Mouse (Mus musculus): ENCODE data around the gene Rragc. TPM values are rescaled to one million over a fixed set of nuclear protein-coding genes. Genes with fewer than 3 reads are reported as not detected.

Rragc gene
- polyA plus RNA-seq, 1 experiment from 2014 or later = 57.3 TPM

DNA sequence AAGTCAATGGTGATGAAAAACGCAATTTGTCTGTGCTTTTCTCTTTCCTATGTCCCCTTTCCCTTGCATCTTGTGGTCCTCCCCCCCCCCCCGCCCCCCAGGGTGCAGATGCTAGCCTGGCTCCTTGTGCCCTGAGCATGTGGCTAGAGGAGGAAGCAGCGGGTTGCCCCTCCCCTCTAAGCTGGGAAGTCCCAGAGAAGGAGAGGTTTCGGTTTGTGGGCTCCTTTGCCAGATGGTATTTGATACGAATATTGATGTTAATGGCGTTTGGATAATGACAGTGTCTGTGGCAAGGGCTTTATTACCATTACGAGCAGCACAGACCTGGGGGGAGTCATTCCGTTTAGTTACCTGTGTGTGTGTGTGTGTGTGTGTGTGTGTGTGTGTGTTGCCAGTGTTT, 34.8 kb downstream of the Rragc start:
- peaks cover 5% of the 10 kb centered on the region for H3K4me1 ChIP-seq
- H3K9me3 ChIP-seq (replicated peaks) = no peaks in the 10 kb centered on the region
- ATAC-seq (ENCODE audit: insufficient number of reproducible peaks, low FRiP score, low TSS enrichment, low read depth) = no peak
- WGBS = 39% methylated on average over 7 of the region's 8 CpGs
- peaks cover 21% of the 10 kb centered on the region for H3K27me3 ChIP-seq
- H3K36me3 ChIP-seq = no peaks in the 10 kb centered on the region
- H3K27ac ChIP-seq (replicated peaks) = no peak overlapping the region
- H3K4me3 ChIP-seq (replicated peaks) = no peak overlapping the region
- H3K9ac ChIP-seq = no peak overlapping the region
- H3K4me2 ChIP-seq (replicated peaks) = no peak overlapping the region

DNA sequence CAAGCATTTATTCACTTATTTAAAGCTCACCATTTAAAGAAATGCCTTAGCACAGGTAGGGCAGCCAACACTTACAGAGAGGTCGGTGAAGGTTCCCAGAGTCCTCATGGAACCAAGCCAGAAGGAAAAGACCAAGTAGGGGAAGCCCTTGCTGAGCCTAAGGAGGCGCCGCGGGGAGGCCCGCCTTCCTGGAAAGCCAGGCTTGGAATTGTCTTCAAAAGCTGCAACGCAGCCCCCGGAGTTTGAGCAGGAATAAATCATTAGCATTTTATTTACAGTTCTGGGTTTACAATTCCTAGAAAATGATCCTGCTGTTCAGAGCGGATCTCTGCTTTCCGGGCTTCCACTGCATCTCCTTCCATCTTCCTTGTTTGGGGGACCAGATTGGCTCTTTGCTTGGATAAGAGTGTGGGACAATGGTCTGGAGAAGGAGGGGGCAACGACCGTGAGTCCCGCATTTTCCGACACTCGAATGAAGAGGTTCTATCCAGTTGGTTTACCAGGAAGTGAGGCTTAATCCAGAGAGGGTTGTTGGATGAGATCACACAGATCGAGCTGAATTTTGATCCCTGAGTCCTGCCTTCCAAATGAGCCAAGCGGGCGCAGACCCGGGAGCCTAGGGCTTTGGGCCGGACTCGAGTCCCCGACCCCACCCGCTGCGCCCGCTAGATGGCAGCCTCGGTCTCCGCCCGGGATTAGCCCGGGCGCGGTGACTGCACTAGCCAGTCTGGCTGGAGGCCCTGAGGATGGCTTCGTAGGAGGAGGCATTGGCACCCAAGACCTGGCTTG, 39.7 kb downstream of the Rragc start:
- peak; percentile 61; the same call in 1 of the 2 replicates for ATAC-seq (ENCODE audit: insufficient number of reproducible peaks, low FRiP score, low TSS enrichment, low read depth)
- Histone ChIP-seq H3K4me3 (replicated peaks) (peak overlapping the region; percentile 28), H3K9ac (no peak overlapping the region), H3K4me1 (peaks cover 10% of the 10 kb centered on the region), H3K27me3 (peaks cover 26% of the 10 kb centered on the region), H3K9me3 (replicated peaks) (no peaks in the 10 kb centered on the region), H3K36me3 (no peaks in the 10 kb centered on the region), H3K27ac (replicated peaks) (no peak overlapping the region), H3K4me2 (replicated peaks) (peak overlapping the region; percentile 41)
- WGBS = 6% methylated on average over 31 of the region's 31 CpGs

DNA sequence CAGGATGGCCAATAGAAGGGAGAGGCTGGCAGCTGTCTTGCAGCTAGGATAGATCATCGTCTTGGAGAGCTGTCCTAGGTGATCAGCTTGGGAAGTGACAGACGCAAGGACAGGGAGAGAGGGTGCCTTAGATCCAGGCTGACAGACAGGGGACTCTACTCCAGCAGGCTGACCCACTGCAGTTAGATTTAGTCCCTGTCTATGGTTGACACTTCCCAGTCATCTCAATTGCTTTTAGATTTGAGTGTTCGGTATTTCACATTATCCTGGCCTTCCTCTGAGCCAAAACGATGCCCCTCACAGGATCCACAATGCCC, 40.2 kb downstream of the Rragc start:
- Histone ChIP-seq H3K4me2 (replicated peaks) (peak overlapping the region; percentile 41), H3K4me3 (replicated peaks) (peak overlapping the region; percentile 28; the same call in 1 of the 2 replicates), H3K4me1 (peaks cover 10% of the 10 kb centered on the region), H3K27ac (replicated peaks) (no peak overlapping the region), H3K9ac (no peak overlapping the region), H3K36me3 (no peaks in the 10 kb centered on the region), H3K9me3 (replicated peaks) (no peaks in the 10 kb centered on the region), H3K27me3 (peaks cover 26% of the 10 kb centered on the region)
- 56% methylated on average over 4 of the region's 4 CpGs for WGBS
- ATAC-seq (ENCODE audit: insufficient number of reproducible peaks, low FRiP score, low TSS enrichment, low read depth) = no peak

DNA sequence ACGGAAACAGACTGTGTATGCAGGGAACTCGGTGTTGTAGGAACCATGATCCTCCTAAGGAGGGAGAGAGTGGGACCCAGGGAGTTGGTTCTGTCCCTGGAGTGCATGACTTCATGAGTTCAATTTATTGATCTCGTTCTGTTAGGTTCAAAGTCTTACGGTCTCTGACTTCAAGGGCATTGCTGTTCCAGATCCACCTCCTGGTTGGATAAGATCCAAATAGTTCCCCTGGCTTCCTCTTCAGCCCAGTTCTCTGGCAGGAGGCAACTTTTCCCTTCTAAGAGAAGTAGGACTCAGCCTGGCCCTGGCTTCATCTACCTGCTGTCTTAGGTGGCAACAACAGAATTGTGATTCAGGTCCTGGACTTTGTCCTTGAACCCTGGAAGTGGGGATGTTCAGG, 40.6 kb downstream of the Rragc start:
- 66% methylated on average over 4 of the region's 4 CpGs for WGBS
- peaks cover 10% of the 10 kb centered on the region for H3K4me1 ChIP-seq

DNA sequence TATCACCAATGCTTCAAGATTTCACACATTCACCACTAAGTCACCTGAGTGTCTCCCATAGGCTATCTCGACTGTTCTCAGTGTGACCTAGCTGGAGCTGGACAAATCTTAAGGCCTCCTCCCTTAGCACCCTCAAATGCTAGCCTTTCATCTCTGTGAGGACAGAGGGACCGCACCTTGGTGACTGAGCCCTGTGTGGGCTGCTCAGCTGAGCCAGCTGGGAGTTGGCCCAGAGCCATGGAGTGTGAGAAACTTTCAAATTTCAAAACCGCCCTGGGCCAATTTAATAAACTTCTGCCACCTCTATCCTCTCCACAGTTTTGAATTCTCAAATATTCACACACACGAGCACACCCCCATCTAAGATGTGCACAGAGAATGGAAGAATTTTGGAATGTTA, 43.7 kb downstream of the Rragc start:
- H3K27me3 ChIP-seq = peaks cover 24% of the 10 kb centered on the region
- H3K4me2 ChIP-seq (replicated peaks) = no peak overlapping the region
- no peaks in the 10 kb centered on the region for H3K9me3 ChIP-seq (replicated peaks)
- H3K4me3 ChIP-seq (replicated peaks) = no peak overlapping the region
- H3K36me3 ChIP-seq = no peaks in the 10 kb centered on the region
- no peak overlapping the region for H3K27ac ChIP-seq (replicated peaks)
- peaks cover 10% of the 10 kb centered on the region for H3K4me1 ChIP-seq
- no peak for ATAC-seq (ENCODE audit: insufficient number of reproducible peaks, low FRiP score, low TSS enrichment, low read depth)
- 41% methylated on average over 4 of the region's 4 CpGs for WGBS
- no peak overlapping the region for H3K9ac ChIP-seq

More for the DNA sequence above, 40.6 kb downstream of the Rragc start:
- Histone ChIP-seq H3K27me3 (peaks cover 26% of the 10 kb centered on the region), H3K9me3 (replicated peaks) (no peaks in the 10 kb centered on the region), H3K36me3 (no peaks in the 10 kb centered on the region), H3K9ac (no peak overlapping the region), H3K4me3 (replicated peaks) (no peak overlapping the region), H3K4me2 (replicated peaks) (no peak overlapping the region), H3K27ac (replicated peaks) (no peak overlapping the region)
- no peak for ATAC-seq (ENCODE audit: insufficient number of reproducible peaks, low FRiP score, low TSS enrichment, low read depth)

DNA sequence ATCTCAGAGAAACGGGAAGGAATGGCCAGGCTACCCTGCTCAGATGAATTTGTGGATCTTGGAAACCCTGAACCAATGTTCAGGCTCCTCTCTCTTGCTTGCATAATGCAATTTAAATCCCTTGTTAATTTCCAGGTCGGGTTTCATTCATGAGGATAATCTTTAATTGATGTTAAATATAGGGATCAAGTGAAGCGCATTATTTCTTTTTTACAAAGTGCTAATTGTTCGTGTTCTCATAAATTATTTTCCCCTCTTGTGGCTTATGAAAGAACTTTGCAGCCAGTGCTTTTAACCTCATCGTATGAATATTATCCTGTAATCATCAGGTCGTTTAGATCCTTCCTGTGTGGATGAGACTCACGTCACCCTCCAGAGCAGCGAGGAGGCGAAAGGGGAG, 45.5 kb downstream of the Rragc start:
- Histone ChIP-seq H3K9me3 (replicated peaks) (no peaks in the 10 kb centered on the region), H3K4me1 (no peaks in the 10 kb centered on the region), H3K4me2 (replicated peaks) (no peak overlapping the region), H3K9ac (no peak overlapping the region), H3K27ac (replicated peaks) (no peak overlapping the region), H3K36me3 (no peaks in the 10 kb centered on the region), H3K27me3 (peaks cover 9% of the 10 kb centered on the region; the same call in 1 of the 2 replicates), H3K4me3 (replicated peaks) (no peak overlapping the region)
- ATAC-seq (ENCODE audit: insufficient number of reproducible peaks, low FRiP score, low TSS enrichment, low read depth) = no peak
- WGBS = 39% methylated on average over 9 of the region's 9 CpGs

DNA sequence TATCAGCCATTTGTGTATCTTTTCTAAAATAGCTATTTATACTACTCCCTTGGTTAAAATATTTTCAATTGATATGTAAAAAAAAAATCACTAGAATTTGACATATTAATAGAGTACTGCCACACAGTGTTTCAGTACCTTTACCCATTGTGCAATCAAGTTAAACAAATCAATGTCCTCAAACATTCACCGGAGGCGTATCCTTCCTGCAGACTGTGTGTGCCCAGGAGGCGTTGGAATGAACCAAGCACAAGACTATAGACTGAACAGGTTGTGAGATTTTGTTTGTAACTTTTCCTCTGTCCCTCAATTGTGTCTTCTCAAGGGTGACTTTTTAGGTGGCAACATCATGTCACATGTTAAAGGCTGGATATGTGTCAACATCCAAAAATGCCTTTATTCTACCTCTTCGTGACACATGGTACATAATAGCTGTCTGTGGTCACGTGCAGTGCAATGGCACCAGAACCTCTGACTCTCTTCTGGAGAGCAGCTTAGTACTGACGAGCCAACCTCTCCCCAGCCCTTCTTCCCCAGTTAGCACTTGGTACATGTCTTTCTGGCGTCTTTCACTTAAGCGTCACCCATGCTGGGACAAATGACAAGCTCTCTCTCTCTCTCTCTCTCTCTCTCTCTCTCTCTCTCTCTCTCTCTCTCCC, 51.5 kb downstream of the Rragc start:
- Histone ChIP-seq H3K36me3 (no peaks in the 10 kb centered on the region), H3K4me3 (replicated peaks) (no peak overlapping the region), H3K4me2 (replicated peaks) (no peak overlapping the region), H3K27ac (replicated peaks) (no peak overlapping the region), H3K9me3 (replicated peaks) (no peaks in the 10 kb centered on the region), H3K27me3 (peaks cover 9% of the 10 kb centered on the region; the same call in 1 of the 2 replicates), H3K4me1 (peaks cover 8% of the 10 kb centered on the region), H3K9ac (no peak overlapping the region)
- ATAC-seq (ENCODE audit: insufficient number of reproducible peaks, low FRiP score, low TSS enrichment, low read depth) = no peak
- WGBS = 83% methylated on average over 8 of the region's 8 CpGs

DNA sequence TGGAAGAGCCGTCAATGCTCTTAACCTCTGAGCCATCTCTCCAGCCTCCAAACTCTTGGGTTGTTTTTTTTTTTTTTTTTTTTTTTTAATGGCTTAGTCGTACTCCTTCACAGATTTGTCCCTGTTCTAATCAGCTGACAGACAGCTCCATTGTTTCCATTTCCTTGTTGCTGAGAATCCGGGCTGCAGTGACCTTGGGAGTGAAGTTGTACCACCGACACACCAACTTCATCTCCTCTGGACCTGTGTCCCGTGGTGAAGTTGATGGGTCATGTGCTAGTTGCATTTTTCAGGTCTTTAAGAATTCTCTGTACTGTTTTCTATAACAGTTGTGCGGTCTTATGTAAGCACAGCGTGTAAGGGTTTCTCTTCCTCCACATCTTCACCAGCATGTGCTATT, 52.2 kb downstream of the Rragc start:
- H3K27ac ChIP-seq (replicated peaks) = no peak overlapping the region
- no peak for ATAC-seq (ENCODE audit: insufficient number of reproducible peaks, low FRiP score, low TSS enrichment, low read depth)
- 77% methylated on average over 7 of the region's 7 CpGs for WGBS
- H3K4me2 ChIP-seq (replicated peaks) = no peak overlapping the region
- peaks cover 9% of the 10 kb centered on the region; the same call in 1 of the 2 replicates for H3K27me3 ChIP-seq
- no peak overlapping the region for H3K4me3 ChIP-seq (replicated peaks)
- H3K36me3 ChIP-seq = no peaks in the 10 kb centered on the region
- H3K4me1 ChIP-seq = peaks cover 8% of the 10 kb centered on the region
- no peaks in the 10 kb centered on the region for H3K9me3 ChIP-seq (replicated peaks)
- H3K9ac ChIP-seq = no peak overlapping the region

DNA sequence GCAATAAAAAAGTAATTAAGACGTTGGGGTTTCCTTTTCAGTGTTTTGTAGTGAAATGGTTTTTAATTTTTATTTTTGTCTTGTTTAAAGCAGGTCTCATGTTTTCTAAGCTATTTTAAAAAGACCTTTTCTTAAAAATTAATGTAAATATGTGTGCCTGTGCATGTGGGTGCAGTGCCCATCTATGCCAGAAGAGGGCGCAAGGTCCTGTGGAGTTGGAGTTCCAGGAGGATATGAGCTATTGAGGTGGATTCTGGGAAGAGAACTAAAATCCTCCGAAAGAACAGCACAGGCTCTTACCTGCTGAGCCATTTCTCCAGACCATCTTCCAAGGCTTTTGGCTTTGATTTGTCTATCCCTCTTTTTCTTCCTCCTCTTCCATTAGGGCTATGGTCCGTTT, 53.8 kb downstream of the Rragc start:
- Histone ChIP-seq H3K4me1 (peaks cover 8% of the 10 kb centered on the region), H3K4me3 (replicated peaks) (no peak overlapping the region), H3K36me3 (no peaks in the 10 kb centered on the region), H3K27me3 (peaks cover 9% of the 10 kb centered on the region; the same call in 1 of the 2 replicates), H3K9ac (no peak overlapping the region), H3K9me3 (replicated peaks) (no peaks in the 10 kb centered on the region), H3K27ac (replicated peaks) (no peak overlapping the region), H3K4me2 (replicated peaks) (no peak overlapping the region)
- WGBS = 75% methylated on average over 4 of the region's 4 CpGs
- ATAC-seq (ENCODE audit: insufficient number of reproducible peaks, low FRiP score, low TSS enrichment, low read depth) = no peak

DNA sequence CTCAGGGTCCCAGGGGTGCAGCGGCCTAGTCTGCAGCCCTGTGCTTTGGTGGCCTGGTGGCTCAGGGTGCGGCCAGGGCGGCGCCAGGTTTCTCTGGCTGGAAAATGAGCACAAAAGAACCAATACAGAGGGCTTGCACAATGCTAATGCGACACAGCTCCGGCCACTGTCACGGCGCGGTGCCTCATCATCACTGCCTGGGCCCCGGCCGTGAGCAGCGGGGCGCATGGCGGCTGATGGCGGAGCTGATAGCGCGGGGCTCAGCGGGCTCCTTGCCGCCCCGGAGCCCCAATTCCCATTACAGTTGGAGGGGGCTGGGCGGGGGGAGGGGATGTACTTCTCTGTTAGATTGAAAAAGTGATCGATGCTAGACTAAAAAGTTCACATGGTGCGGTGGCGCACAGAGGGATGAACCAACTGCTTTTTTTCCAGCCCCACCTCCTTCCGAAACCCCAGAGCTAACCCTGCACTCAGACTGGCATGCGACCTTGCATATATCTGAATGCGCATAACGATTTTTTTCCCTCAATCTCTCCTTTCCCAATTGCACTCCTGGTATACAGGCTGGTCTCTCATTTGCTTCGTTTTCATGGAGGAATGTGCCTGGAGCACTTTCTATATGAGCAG, 55.3 kb downstream of the Rragc start:
- H3K4me3 ChIP-seq (replicated peaks) = peak overlapping the region; percentile 38
- ATAC-seq (ENCODE audit: insufficient number of reproducible peaks, low FRiP score, low TSS enrichment, low read depth) = peak; percentile 69; the same call in 1 of the 2 replicates
- no peaks in the 10 kb centered on the region for H3K9me3 ChIP-seq (replicated peaks)
- peak overlapping the region; percentile 66 for H3K4me2 ChIP-seq (replicated peaks)
- H3K27ac ChIP-seq (replicated peaks) = no peak overlapping the region
- H3K9ac ChIP-seq = 0 out of 2 replicates have a peak overlapping the region, but pooled peaks have one; percentile 15
- WGBS = 6% methylated on average over 29 of the region's 29 CpGs
- H3K36me3 ChIP-seq = no peaks in the 10 kb centered on the region
- peaks cover 8% of the 10 kb centered on the region for H3K4me1 ChIP-seq
- peaks cover 9% of the 10 kb centered on the region; the same call in 1 of the 2 replicates for H3K27me3 ChIP-seq

DNA sequence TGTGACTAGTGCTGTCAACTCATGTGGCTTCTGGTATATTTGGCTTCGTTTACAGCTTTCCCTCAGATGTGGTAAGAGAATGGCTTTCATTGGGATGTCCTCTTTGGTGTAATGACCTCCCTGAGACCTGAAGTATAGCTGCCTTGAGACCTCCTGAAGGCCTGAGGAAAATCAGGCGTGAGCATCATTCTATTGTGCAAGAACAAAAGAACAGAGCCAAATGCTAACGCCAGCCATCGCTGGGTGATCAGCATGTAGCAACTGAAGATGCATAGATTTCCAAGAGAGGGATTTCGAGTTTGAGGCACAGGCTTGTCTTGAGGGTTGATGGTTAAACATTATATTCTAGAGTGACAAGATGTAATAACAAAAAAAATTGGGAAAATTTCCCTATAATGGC, 64.9 kb downstream of the Rragc start:
- ATAC-seq (ENCODE audit: insufficient number of reproducible peaks, low FRiP score, low TSS enrichment, low read depth) = no peak
- Histone ChIP-seq H3K27ac (replicated peaks) (no peak overlapping the region), H3K9me3 (replicated peaks) (no peaks in the 10 kb centered on the region), H3K4me2 (replicated peaks) (no peak overlapping the region), H3K4me3 (replicated peaks) (no peak overlapping the region), H3K4me1 (no peaks in the 10 kb centered on the region), H3K9ac (no peak overlapping the region), H3K36me3 (no peaks in the 10 kb centered on the region), H3K27me3 (no peaks in the 10 kb centered on the region)
- 57% methylated on average over 5 of the region's 5 CpGs for WGBS
